Mouse (Mus musculus) layer of hippocampus, postnatal 14 days (tissue): ENCODE data around the gene Ldlrad3. TPM values are rescaled to one million over a fixed set of nuclear protein-coding genes. Genes with fewer than 3 reads are reported as not detected.
A peak's percentile ranks its signal among the peaks of the same experiment; 100 is the strongest.

Source experiments
- DNase-seq, 2 experiments: peaks; one replicate each; pipeline ENCODE4 v3.0.0; 2021 to 2022; ENCODE audit warnings: low spot score in 2 of 2, mixed read lengths in 1 of 2
- total RNA-seq, 2 experiments: library from RNA; stranded (reverse); gene quantifications; 2 replicates each; pipeline ENCODE4 v1.2.3; 2021

Gene Ldlrad3
- total RNA-seq, 2 experiments from 2014 or later = 10.5 to 12.2 TPM

DNA sequence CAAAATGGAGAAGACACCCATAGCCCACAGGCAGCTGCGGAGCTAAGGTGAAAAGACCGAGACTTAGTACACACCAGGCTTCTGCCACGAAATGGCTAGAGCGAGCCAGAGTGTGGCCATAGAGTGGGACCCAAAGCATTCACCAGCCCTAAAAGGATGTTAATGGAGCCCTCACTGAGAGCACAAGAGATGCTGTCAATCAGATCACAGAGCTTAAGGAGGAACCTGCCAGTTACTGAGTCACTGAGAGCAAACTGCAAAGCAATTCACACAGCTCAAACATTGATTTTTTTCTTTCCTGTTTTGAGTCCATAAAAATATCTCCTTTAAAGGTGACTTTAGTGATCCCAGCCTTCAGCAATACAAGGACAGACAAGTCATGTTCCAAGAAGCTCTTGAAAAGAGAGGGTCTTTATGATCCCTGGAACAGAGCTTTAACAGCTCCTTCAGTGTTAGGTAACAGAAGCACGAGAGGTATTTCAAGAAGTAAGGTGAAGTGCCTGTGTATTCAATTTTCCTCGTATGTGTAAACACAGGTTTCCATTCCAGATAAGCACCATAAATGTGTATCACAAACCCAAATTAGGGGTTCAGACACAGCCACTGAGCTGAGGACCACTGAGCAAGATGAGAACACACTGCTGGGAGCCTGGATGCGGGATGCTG lies 209.7 kb downstream of the Ldlrad3 start:
- DNase-seq = no peak

DNA sequence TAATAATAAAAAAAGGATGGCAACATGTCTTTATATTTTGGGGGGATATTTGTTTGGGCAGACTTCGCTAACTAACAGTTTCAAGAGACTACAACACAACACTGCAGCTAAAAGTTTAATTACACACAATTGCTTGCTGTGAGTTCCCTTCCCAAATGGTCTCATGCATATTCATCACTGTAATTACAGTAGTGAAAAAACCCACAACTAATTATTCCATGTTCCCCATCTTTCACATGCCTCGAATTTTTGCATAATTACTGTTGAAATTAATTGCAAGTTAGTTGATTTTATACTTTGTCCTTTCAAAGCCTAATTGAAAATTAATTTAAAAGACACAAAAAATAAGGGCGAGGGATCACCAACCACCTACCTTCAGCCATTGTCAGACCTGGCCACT lies 212.4 kb downstream of the Ldlrad3 start:
- DNase-seq = peak in 1 of 2 experiments; percentile 49

DNA sequence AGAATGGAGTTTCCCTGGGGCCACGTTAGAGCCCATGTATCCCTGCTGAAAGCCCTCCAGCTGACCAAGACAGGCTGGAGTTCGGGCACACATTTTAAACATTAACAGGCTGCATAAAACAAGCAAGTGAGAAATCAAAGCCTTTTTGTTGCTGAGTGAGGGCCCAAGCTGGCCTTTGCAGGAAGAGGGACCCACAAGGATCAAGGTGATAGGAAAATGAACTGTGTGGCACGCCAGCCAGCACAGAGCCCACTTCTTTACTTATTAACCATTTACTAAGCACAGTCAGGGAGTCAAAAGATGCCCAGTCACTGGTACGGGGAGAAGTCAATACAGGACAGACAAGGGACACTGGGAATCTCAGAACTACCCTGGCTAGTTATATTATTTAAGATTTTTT lies 218.6 kb downstream of the Ldlrad3 start:
- DNase-seq = no peak

DNA sequence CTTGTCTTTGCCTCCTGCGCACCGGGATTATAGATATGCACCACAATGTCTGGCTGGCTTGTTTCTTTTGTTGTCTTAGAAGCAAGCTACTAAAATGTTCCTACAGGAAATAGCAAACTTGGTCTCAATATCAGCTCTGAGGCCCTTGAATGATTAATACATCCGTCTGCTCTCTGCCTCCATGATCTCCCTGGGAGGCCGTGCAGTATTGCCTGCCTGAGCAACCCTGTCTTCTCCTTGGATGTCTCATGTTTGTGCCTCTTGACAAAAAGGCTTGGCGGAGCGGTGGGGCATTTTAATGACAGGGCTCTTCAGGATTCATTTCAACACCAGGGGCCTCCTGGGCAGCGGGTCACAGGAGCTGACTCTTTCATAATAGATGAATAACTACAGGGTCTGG lies 219.0 kb downstream of the Ldlrad3 start:
- no peak for DNase-seq

DNA sequence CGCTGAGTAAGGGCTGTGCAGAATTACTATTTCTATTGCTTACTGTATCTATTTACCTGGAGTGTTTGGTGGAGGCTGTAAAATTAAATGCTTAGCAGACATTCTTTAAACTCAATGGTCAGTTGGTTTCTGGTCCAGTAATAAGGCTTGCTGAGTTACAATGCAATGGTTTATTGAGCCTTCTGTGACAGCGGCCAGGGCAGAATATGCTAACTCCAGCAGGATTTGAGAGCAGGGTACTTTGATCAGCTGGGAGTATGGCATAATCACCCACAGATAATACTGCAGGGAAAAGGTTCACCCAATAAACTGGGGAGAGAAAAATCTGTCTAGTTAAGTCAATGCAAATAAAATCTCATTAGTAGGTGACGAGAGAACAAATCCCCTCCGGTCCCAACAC lies 220.2 kb downstream of the Ldlrad3 start:
- no peak for DNase-seq

DNA sequence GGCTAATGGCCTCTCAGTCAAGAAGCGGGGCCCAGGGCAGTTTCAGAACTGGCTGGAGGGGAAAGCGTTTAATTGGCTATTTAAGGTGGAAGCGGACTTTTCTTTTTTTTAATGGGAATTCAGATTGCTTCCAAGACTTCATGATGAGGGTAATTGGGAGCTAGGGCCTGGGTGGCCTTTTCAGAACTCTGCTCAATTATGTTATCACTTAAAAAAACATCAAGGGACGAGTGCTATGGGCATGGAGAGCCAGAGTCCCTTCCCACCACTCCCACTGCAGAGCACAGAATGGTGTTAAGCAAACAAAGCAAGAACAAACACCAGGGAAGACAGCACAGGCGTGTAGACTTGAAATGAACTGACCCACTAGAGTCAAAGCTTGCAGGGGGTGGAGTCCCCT lies 220.7 kb downstream of the Ldlrad3 start:
- DNase-seq = no peak

DNA sequence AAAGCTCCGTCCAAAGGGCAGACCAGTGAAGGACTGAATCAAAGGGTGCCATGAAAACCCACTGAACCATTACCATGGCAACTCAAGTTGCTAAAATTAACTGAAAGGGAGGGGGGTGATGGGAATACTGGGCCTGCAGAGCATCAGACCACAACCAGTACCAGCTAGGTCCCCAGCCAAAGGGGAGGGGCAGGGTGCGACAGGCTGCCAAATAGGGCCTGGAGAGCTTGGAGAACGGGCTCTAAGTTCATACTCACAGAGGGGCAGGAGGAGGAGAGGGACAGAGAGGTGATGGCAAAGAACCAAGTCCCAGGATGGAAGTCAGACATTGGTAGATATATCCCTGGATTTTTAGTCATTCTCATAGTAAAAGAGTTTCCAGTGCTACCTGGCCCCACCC lies 222.8 kb downstream of the Ldlrad3 start:
- DNase-seq = no peak

DNA sequence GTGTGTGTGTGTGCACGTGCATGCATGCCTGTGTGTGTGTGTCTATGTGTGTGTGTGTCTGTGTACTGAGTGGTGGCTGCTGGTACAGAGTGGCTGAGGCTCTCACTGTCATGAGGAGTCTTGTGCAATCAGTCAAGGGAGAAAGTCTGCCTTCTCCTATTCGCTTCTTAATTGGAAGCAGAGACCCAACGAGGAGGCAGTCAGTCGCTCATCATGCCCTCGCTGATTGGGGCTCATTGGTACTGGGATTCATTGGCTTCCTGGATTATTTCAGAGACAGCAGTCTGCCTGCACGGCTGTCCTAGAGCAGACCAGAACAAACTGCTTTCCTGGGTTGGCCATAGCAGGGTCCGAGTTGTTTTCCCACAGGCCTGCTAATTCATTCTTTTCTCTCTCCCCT lies 223.8 kb downstream of the Ldlrad3 start:
- DNase-seq = no peak

DNA sequence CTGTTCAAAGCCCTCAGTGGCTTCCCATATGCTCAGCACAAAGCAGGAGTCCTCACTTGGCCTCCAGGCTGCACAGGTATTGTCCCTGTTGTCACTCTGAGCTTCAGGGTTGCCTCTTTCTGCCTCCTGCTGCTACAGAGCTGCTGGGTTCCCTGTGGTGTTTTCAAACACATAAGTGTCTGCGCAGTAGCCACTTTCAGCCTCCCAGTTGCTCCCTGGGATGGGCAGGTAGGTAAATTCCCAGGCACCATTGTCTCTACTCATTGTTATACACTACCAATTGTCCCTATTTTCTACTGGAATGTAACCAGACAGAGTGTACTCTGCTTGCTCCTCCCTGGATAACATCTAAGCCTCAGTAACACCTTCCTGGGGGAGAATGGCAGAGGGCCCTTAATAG lies 224.8 kb downstream of the Ldlrad3 start:
- no peak for DNase-seq

DNA sequence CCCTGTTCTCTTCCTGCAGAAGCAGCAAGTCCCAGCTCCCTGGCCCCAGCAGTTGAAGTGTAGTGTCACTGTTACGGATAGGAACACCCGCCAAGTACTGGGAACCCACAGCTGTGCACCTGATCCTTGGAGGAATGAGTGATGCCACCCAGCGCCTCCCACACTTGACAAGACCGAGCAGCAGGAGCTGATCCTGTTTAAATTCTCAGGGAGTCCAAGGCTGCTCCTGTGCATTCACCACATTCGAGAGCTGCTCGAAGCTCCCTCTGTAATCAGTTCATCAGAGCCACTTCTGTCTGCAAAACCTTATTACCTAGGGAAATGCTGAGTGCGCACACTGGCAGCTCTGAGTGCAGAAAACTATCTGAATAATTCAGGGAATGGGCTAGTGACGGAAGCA lies 225.5 kb downstream of the Ldlrad3 start:
- DNase-seq = no peak

DNA sequence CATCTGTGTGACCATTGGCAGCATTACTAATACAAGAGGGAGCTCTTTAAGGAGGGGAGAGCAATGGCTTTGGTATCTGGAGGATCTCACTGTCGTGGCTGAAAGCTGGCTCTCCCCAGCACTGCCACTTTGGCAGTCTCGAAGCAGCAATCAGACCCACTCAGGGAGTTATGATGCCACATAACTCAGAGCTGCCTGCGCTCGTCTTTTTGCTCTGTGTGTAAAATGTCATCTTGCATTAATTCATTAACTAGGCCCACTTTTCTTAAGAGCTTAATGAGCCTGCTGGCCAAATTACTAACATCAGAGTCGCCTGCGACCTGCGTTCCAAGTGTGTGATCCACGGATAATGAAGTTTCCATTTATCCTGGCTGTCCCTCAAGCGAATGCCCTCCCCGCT lies 230.1 kb downstream of the Ldlrad3 start:
- no peak for DNase-seq

DNA sequence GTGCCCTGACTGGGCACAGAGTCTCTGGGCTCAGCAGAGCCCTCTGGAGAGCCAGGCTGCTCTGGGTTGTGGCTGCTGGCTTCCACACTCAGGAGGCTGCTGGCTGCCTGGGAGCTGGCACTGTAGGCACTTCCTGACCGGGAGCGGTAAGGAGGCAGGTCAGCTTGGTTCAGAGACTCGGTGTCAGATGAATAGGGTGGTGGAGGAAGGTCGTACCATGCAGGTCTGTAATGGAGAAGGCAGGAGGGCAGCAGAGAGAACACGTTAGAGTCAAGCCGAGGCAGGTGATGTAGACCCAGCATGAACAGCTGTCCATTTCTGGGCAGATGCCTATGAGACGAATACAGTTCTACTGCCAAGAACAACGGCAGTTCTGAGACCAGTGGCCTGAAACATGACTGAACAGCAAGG lies 233.2 kb downstream of the Ldlrad3 start:
- DNase-seq = no peak

DNA sequence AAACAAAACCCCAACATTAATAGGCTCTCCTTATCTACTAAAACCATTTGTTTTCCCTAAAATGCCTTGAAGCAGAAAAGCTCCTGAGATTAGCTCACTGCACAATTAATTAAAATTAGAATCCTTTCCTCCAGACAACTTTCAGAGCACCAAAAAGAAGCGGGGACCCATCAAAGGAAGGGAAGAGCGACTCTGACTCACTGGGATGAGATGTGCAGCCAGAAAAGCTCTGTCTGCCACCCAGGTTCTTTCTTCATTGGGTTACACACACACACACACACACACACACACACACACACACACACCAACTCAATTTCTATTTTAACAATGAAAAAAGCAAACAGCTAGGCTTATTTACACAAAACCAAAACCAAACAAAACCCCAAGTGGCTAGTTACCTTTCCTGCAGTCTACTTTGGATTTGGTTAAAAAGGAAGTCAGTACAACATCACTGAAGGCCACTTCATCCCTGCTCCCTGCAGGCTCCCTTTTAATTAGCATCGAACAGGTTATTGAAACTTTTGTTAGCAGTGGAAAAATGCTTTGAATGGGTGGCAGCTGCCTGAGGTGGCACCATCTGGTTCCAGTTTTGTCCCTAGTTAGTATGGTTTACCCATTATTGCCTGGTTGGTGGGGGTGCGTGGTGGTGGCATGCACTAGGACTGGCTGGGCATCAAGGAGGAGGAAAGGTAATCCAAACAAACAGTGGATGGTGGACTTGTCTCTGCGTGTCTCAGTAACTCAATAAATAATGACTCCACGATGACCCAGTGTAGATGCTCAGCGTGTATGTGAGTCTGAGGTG lies 235.3 kb downstream of the Ldlrad3 start:
- no peak for DNase-seq

DNA sequence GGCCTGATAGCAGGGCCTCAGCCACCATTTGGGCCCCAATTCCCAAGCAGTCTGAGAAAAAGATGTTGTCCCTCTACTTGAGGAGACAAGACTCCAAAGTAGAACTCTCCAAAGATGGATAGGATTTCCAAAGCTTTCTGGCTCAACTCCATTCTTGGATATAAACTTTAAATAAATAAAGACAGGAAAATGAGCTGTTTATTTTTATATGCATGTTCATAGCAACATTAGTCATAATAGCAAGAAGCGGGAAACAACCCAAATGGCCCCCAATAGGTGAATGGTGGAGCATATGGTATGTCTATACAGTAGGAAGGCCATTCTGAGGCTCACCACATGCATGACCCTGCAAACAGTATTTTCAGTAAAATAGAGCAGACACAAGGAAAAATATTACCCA lies 251.2 kb downstream of the Ldlrad3 start:
- DNase-seq = no peak

DNA sequence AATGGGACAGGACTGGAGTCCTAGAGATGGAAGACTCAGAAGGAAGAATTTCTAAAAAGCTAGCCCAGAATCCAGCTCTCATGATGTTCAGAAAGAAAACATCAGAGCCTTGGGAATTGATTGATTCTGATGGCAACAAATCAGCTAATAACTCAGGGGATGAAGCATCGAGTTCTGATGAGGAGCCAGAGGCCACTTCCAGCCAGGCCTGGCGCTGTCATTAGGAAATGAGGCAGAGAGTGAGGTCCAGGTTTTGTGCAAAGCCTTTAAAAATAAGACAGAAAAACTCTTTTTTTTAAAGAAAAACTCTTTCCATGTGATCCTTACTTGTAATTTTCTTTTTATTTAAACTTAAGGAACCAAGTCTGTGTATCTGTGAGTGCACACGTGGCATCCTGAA lies 252.9 kb downstream of the Ldlrad3 start:
- no peak for DNase-seq

DNA sequence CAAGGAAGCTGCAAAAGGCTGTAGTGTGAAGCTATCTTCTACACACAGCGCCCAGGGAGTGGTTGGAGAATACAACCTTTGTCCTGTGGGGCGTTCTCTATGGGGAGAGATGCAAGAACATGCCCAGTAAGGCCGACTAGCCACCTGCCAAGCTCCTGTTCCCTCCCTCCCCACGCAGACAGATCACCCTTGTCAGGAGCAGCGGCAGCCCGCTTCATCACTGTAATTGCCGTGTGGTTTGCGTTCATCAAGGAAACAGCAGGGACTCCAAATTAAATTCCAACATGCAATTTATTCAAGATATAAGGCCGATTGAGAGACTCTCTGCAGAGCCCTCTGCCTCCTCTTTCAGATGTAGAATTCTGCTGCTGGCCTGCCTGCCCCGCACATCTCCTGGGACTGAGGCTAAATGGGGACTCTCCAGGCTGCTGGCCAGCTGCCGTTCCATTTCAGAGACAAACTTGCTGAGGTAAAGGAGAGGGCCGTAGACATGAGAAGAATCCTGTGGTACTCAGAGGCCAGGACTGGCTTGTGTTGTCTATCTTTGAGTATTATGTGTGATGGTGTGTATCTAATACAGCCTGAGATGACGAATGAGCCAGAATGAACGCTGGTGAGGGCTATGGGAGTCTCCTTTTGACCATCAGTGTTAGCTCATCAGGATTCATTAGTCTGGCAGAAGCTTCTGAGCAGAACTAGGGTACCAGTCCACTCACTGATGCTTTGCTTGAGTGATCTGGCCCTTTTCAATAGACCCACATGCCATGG lies 253.8 kb downstream of the Ldlrad3 start:
- DNase-seq = no peak

DNA sequence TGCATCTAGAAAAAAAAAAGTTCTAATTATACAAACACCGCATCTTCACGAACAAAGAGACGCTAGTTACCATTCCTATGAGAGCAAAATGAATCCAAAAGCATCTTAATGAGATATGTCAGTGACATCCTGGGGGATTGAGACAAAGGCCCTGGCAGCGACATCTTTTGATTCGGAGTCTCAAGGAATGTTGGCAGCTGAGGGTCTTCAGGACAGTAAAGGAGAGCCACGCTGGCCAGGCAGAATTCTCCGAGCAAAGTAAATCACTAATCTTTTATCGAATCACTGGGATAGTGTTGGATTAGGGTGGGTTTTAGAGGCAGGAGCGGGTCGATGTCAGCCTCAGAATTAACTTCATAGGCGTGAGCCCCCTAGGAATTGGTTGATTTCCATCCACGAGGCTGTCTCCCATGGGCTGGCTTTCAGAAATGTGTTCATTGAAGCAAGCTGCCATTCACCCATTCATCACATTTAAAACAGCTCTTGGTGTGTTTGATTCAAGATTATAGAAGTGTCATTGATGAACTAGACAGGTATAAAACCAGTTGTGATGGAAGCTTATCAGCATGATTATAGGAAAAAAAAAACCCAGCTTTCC lies 260.5 kb downstream of the Ldlrad3 start:
- DNase-seq = no peak

DNA sequence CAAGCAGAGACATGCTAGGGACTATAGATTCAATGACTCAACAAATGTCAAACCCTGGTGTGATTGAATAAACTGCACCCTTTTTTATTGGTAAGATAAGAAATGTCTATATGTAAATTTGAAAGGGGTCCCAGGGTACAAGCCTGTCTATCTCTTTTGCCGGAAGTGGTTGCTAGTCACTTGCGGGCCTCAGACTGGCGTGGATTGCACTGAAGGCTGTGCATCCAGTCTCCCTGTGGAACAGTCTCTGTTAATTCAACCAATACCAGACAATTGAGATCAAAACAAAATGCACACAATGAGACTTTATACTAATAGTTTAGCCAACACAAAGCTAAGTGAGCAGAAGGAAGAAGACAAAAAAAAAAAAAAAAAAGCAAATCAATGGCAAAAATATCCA lies 261.0 kb downstream of the Ldlrad3 start:
- no peak for DNase-seq

DNA sequence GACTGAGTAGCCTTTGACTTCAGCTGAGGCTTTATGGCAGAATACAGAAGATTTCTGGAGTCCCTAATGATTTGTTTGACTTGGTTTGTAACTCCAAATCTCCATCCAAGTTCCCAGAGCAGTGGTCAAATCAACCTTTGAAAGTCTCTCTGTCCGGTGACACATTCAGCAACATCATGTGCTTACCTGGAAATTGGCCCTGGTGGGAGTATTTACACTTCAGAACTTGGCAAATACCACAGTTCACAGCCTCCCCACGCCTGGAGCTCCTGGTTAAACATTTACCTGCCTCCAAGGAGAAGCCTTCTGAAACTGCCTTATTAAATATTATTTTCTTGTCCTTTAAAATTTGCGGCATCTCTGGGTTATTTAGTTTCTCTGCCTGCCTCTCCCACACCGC lies 263.0 kb downstream of the Ldlrad3 start:
- no peak for DNase-seq

DNA sequence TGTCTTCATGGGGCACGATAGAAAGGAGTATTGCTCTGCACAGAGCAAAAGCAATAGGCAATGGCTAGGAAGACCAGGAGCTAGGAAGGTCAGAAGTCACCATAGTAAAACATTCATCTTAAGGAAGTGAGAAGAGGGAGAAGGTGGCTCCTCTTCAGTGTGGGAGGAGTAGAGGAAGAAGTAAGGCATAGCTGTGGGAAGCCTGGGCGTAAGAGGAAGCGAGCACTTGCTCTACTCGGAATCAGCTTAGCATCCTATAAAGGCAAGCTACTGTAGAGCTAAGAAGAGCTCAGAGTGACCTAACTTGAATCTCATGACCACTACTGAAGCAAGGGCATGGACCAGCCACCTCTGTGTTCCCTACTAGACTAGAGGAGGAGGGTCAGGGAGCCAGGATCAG lies 263.9 kb downstream of the Ldlrad3 start:
- DNase-seq = no peak

DNA sequence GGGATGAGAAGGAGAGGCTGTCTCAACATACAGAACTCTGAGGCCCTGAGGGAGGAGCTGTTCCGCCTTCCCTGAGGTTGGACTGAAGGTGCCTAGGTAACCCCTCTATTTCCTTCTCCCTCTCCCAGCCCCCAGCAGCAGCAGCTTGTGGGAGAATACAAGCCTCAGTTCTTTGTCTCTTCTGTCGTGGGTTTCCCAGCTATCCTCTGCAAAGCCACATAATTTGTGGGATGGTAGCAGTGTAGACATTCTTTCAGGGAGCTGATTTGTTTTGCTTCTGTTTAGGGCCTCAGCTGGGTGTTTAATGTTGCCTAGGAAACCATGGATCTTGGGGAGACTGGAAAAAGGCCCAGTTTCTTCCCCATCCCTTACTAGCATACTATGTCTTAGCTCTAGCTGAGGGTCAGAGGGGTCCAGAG lies 266.0 kb downstream of the Ldlrad3 start:
- no peak for DNase-seq

DNA sequence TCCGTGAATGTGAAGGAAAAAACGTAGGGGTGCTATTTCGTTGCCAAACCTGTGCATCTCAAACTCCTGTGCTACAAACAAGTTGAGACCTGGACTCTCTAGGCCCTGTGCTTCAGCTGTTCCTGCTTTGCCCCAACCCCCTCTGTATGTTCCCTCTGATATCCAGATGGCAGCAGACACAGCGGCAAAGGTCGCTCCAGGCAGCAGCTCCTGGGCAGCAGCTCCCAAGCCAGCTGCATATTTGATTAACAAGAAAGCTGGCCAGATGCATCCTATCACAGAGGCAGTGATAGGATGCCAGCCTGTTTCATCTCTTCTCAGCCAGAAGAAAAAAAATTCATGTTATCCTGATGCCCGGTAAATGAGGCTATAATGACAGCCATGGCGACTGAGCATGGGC lies 267.7 kb downstream of the Ldlrad3 start:
- no peak for DNase-seq
